Mouse (Mus musculus): ENCODE data around the gene Olfr532.
"Not testable (repeated sequence)": the region's sequence is repeated elsewhere in the genome, so short reads cannot be mapped to it uniquely, and the experiment has no call there.

Gene Olfr532

DNA sequence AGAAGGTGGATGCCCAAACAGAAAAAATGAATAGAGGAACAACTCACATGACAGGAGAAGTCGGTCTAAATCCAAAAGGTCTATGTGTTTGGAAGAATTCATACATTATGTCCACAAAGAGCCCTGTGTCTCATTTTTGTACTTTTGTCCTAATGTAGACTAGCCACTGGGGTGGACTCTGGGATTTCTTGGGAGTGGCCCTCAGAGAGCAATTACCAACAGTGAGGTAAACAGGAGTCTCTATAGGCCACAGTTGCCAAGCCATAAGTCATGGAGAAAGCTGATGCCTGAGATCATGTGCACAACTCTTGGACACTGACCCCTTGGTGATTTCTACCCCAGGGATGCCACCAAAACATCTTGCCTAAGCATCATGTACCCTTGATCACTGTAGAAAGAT is at the start of gene Olfr532:
Gene Olfr532 (minus strand): TSS at position 101 of the 400 bp plus-strand sequence.
- no peak for DNase-seq (ENCODE audit: low spot score)

DNA sequence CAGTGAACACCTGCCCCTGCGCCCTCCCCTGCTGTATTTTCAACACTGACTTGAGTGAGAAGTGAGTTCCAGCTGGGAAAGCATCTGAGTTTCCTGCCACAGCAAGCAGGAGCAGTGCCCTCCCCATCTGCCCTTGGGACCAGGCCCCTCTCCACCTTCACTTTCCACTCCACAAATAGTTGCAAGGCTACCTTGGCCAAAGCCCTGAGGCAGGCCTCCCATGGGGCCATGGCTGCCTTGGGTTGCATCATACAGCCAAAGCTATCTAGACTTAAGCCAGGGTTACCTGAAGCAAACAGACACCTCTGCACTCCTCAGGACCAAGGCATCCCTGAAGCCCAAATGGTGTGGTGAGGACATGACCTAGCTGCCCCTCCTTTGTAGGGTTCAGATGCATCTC is 41.6 kb upstream of the Olfr532 start, which contains the start of gene Olfr533:
Gene Olfr533 (plus strand): TSS at position 301 of the 400 bp plus-strand sequence.
- DNase-seq (ENCODE audit: low spot score), result not testable (repeated sequence)

DNA sequence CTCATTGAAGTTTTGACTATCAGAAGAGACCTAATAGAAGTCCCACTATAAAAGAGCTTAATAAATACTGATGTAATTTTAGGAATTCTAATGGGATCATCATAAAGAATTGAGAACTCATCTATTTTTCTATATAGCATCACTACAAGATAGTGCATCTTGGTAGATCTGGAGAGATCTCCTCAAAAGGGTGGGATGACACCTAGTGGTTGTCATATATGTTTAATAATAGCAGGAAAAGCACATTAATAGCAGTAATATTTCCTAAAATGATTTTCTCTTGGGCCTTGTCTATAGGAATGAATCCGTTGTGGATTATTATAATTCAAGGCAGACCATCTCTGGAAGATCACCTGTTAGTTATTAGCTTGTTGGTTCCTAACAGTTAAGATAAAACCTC is 21.7 kb upstream of the Olfr532 start:
- no peak for DNase-seq (ENCODE audit: low spot score)

DNA sequence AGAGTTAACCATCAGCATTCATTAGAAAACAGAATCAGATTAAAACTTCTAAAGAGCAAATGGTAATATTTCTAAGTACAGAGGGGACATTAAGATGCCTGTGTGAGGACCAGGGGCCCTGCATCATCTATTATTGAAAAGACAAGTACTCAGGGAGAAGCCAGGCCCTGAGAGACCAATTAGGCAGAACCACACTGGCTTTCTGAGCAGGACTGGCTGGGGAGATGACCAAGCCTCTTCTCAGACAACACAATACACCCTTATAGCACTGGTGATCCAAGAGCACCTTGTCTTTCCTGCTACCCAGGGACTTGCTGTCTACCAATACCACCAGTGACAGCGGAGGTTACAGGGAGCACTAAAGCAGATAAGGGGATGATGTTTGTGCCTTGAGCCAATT is 18.6 kb downstream of the Olfr532 start, which contains the start of gene Olfr531:
Gene Olfr531 (minus strand): TSS at position 101 of the 400 bp plus-strand sequence.
- DNase-seq (ENCODE audit: low spot score), result no peak

DNA sequence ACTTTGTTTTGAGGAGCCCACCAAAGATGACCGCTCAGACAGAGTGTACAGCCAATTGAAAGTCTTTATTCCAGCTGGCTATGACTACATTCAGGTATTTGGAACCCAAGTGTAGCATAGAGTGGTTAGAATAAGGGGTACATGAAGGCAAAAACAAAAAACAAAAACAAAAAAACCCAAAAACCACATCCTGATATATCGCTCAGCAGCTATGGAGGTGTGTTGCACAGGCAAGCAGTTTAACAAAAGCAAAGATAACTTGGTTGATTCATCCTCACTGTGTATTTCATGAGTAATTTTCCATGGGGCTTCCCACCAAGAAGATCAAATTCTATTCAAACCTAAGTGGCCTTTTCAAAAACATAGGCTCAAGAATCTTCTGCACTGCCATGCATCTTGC is 44.5 kb downstream of the Olfr532 start:
- DNase-seq (ENCODE audit: low spot score), result no peak

DNA sequence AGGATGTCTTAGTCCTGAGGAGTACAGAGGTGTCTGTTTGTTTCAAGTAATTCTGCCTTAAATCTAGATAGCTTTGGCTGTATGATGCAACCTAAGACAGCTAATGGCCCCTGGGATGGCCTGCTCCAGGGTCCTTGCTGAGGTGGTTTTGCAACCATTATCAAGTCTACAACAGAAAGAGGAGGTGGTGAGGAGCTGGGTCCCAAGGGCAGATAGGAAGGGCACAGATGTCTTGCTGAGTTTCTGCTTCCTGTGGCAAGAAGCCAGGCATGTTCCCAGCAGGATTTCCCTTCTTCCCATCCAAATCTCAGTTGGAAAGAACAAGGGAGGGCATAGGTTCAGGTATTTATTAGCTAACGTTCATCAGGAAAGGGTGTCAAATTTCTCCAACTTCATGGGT is 45.2 kb downstream of the Olfr532 start, which contains the start of gene Olfr530:
Gene Olfr530 (minus strand): TSS at position 101 of the 400 bp plus-strand sequence.
- DNase-seq (ENCODE audit: low spot score), result no peak

DNA sequence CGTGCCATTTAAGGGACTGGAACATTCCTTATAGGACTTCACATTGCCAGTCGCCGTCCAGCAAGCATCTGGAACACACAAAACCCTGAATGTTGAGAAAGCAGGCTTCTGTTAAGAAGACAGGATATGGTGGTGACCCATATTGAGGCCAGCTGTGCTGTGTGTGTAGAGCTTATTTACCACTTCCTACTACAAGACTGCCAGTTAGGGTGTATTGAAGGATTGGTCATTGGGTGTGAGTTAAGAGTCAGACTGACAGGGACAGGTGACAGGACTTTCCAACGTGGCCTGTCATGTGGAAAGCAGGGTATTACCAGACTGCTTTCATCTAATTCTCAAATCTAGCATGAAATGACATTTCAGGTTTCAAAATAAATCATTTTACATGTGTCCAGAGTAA is 47.1 kb downstream of the Olfr532 start:
- DNase-seq (ENCODE audit: low spot score), result no peak

All from layer of hippocampus, adult 9-10 months (tissue).